Mouse (Mus musculus) lung, postnatal 0 days (tissue): Measurements from ENCODE around the gene Olfr1392.

Experiments
- CTCF ChIP-seq: IDR thresholded peaks from 2 replicates; pipeline ENCODE4 v1.5.1; 2016; ENCODE audit warnings: antibody characterized with exemption, mild to moderate bottlenecking
- EP300 ChIP-seq: IDR thresholded peaks from 2 replicates; pipeline ENCODE4 v1.6.1; 2016; ENCODE audit warnings: antibody characterized with exemption, mild to moderate bottlenecking, control low read depth

DNA sequence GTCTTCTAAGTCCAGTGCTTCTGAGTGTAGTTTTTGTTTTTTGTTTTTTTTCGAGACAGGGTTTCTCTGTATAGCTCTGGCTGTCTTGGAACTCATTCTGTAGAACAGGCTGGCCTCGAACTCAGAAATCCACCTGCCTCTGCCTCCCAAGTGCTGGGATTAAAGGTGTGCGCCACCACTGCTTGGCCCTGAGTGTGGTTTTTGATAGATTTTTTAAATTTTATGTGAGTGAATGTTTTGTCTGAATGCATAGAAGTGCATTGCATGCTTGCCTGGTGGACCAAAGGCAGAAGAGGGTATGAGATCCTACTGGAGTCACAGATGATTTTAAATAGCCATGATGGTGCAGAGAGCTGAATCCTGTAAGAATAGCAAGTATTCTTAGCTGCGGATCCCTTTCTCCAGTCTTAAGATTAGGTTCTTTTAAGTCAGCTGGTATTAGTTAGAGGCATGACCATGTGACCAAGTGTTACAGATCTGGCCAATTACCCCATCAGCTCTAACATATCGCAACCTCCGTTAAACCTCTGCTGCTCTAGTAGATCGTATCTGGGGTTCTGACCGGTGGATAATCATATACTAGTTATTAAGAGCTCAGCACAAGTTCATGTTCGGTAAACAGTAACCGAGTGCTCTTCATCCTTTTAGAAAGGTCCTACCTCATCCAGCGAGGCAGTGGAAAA, 42.0 kb upstream of the Olfr1392 start:
- TF ChIP-seq CTCF (no peak), EP300 (no peak)
